Mouse (Mus musculus) lung, adult 2 months (tissue): ENCODE data around the gene Ccdc13.

Experiments
- CTCF ChIP-seq: fragments of 200-500 bp; IDR thresholded peaks from 2 replicates; pipeline ENCODE4 v1.5.1; 2011; ENCODE audit warnings: mild to moderate bottlenecking, low read length, control low read depth; ENCODE audit not compliant: insufficient read depth
- POLR2A ChIP-seq: fragments of 200-500 bp; IDR thresholded peaks from 2 replicates; pipeline ENCODE4 v1.6.1; 2011; ENCODE audit warnings: low read depth, mild to moderate bottlenecking, control low read depth, low read length, borderline replicate concordance; ENCODE audit errors: extremely low read depth

GRCm38 (mm10) chr9:121754624-121755023, 84.6 kb downstream of the Ccdc13 start:
- no peak for TF ChIP-seq CTCF
- no peak for TF ChIP-seq POLR2A
